Mouse (Mus musculus) heart, embryonic 14.5 days (tissue): ENCODE data around the gene Morf4l1. TPM values are rescaled to one million over a fixed set of nuclear protein-coding genes. Genes with fewer than 3 reads are reported as not detected.

Experiments used
- ATAC-seq: fragments of 200-750 bp; cut with Nextera tagmentation; 2 replicates; pipeline ENCODE4 v1.8.0; 2017; ENCODE audit warnings: low read depth, moderate TSS enrichment; ENCODE audit not compliant: insufficient number of reproducible peaks, insufficient read depth, low FRiP score
- H3K27ac ChIP-seq, 2 experiments: fragments of 200-500 bp in 1 of 2; fragments of 300-500 bp in 1 of 2; sonication (generic) in 1 of 2; replicated peaks in 1 of 2; 2 replicates each; pipeline ENCODE4 v1.5.1; 2012 to 2014; ENCODE audit warnings: low read depth in 2 of 2, low read length in 2 of 2, control low read depth in 1 of 2, mild to moderate bottlenecking in 1 of 2, mixed read lengths in 1 of 2; ENCODE audit not compliant: control insufficient read depth in 1 of 2, insufficient read depth in 1 of 2
- H3K27me3 ChIP-seq: fragments of 300-500 bp; sonication (generic); 2 replicates; pipeline ENCODE4 v1.6.1; 2014; ENCODE audit warnings: mild to moderate bottlenecking, low read length, control low read depth; ENCODE audit not compliant: control insufficient read depth, insufficient read depth
- H3K36me3 ChIP-seq: fragments of 300-500 bp; sonication (generic); 2 replicates; pipeline ENCODE4 v1.6.1; 2014; ENCODE audit warnings: mild to moderate bottlenecking, control low read depth, low read length, mixed read lengths; ENCODE audit not compliant: control insufficient read depth, insufficient read depth
- H3K4me1 ChIP-seq, 2 experiments: fragments of 200-500 bp in 1 of 2; fragments of 300-500 bp in 1 of 2; sonication (generic) in 1 of 2; 2 replicates each; pipeline ENCODE4 v1.6.1; 2012 to 2014; ENCODE audit warnings: low read length in 2 of 2, control low read depth in 1 of 2, mixed read lengths in 1 of 2; ENCODE audit not compliant: control insufficient read depth in 2 of 2, insufficient read depth in 2 of 2
- H3K4me2 ChIP-seq: fragments of 300-500 bp; sonication (generic); 2 replicates; pipeline ENCODE4 v1.6.1; 2014; ENCODE audit warnings: mild to moderate bottlenecking, low read length
- H3K4me3 ChIP-seq, 2 experiments: fragments of 200-500 bp in 1 of 2; fragments of 300-500 bp in 1 of 2; sonication (generic) in 1 of 2; 2 replicates each; pipeline ENCODE4 v1.5.1; 2012 to 2014; ENCODE audit warnings: low read length in 2 of 2, mild to moderate bottlenecking in 2 of 2, control low read depth in 1 of 2, low read depth in 1 of 2, moderate library complexity in 1 of 2; ENCODE audit not compliant: control insufficient read depth in 1 of 2, insufficient read depth in 1 of 2
- H3K9ac ChIP-seq: fragments of 300-500 bp; sonication (generic); 2 replicates; pipeline ENCODE4 v1.6.1; 2014; ENCODE audit warnings: mild to moderate bottlenecking, low read length
- H3K9me3 ChIP-seq: fragments of 300-500 bp; sonication (generic); 2 replicates; pipeline ENCODE4 v1.6.1; 2016; ENCODE audit warnings: low read length, control low read depth; ENCODE audit not compliant: control insufficient read depth
- WGBS: fragments of 180-500 bp; shearing (Covaris S2); extraction: QIAGEN DNeasy Blood & Tissue Kit; methylation state at CpG from one replicate; pipeline ENCODE4 v1.1.7; 2014; 5-methylcytosine and 5-hydroxymethylcytosine counted together
- polyA plus RNA-seq: library from polyadenylated mRNA; unstranded; fragments of >200 nt; fragmentation: Nextera tagmentation; extraction: Ambion mirVana; gene quantifications from 2 replicates; pipeline ENCODE4 v1.2.1, GENCODE M21; 2014

Morf4l1 gene
- polyA plus RNA-seq, 1 experiment from 2014 or later: 344 TPM

DNA sequence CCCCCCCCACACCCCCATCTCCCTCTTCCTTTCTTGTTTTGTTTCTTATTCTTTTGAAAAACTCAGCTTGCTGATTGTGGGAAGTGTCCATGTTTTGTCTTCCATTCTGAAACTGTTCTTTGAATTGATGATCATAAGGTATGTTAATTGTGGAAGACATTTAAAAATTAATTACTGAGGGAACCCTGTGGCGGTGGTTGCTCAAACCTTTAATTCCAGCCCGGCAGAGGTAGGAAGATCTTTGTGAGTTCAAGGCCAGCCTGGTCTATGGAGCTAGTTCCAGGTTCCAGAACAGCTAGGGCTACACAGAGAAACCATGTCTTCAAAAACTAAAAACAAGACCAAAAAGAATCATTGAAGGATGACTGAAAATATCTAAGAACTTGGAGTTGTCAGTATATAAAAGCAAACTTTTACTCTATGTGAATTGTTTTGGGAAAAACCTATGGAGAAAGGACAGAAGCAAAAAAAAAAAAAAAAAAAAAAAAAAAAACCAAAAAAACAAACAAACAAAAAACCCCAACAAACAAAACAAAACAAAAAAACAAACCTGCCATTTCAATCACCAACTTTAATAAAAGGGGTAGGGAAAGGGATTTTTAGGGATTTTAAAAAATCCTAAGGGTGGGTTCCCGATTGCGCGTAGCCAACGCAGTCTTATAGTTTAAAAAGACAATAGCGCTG is 11.0 kb upstream of the Morf4l1 start:
- WGBS: 17% methylated on average over 7 of the region's 7 CpGs

DNA sequence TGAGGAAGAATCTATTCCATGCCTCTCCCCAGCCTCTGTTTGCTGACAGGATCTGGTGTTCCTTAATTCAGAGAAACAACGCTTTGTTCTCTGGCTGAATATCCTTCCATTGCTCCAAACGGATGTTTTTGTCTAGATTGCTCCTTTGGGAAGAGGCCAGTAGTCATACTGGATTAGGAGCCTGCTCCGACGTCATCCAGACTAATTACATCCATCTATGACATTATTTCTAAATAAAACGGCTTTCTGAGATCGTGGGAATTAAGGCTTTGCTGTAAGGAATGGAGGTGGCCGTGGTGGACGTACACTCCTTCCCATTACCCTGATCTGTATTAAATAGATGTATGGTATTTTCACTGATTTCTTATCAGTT is 10.3 kb upstream of the Morf4l1 start:
- Histone ChIP-seq H3K36me3 (no peaks in the 10 kb centered on the region), H3K27ac (no peak overlapping the region; a peak in 2 of 4 replicates), H3K9me3 (no peaks in the 10 kb centered on the region), H3K27me3 (no peaks in the 10 kb centered on the region), H3K4me2 (no peak overlapping the region), H3K4me1 (peaks cover 5 to 16% of the 10 kb centered on the region in 2 experiments; a peak in 3 of 4 replicates), H3K9ac (no peak overlapping the region), H3K4me3 (no peak overlapping the region)
- WGBS: 45% methylated on average over 8 of the region's 8 CpGs
- ATAC-seq: no peak

More for the DNA sequence above, 11.0 kb upstream of the Morf4l1 start:
- H3K9ac ChIP-seq: peak overlapping the region; percentile 59
- H3K4me1 ChIP-seq: peaks cover 5 to 16% of the 10 kb centered on the region in 2 experiments; a peak in 3 of 4 replicates
- H3K27me3 ChIP-seq: no peaks in the 10 kb centered on the region
- H3K36me3 ChIP-seq: no peaks in the 10 kb centered on the region
- peak overlapping the region; percentile 24 to 40; a peak in 3 of 4 replicates for H3K4me3 ChIP-seq
- no peaks in the 10 kb centered on the region for H3K9me3 ChIP-seq
- H3K4me2 ChIP-seq: peak overlapping the region; percentile 65
- H3K27ac ChIP-seq: no peak overlapping the region
- no peak for ATAC-seq

DNA sequence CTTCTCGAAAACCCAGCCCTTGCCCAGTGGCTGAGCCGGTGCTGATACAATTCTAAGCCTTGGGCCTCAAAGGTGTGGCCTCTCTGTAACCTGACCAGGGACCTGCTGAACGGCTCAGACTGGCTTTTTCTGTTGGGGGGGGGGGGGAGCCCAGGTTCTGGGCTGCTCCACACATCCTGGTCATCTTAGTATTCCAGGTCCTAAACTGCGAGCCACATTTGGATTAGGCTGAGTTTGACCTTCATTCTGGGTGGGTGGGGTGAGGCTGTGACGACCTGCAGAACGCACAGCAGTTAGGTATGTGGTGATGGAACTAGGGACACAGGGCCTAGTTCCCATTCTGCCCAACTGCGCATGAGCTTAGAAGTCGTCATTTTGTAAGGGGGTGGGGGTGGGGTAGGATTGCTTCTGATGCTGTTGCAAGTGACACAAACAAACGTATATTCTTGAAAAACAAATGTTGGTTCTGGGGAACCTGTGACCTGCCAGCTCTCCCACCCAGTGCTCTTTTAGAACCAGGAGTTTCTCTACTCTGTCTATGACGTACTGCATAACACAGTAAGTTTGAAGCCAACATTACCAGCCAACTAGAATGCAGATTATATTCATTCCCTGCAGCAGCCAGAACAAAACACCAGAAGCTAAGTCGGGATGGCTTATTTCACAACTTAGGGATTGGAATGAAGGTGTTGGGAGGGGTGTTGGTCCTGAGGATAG is 9.7 kb upstream of the Morf4l1 start:
- H3K4me1 ChIP-seq: peaks cover 5 to 16% of the 10 kb centered on the region in 2 experiments; a peak in 3 of 4 replicates
- H3K4me3 ChIP-seq: no peak overlapping the region
- WGBS: 39% methylated on average over 11 of the region's 11 CpGs
- no peak overlapping the region for H3K9ac ChIP-seq
- H3K27ac ChIP-seq: no peak overlapping the region; a peak in 2 of 4 replicates
- H3K4me2 ChIP-seq: no peak overlapping the region
- H3K9me3 ChIP-seq: no peaks in the 10 kb centered on the region
- no peaks in the 10 kb centered on the region for H3K27me3 ChIP-seq
- ATAC-seq: 0 out of 2 replicates have a peak, but pooled peaks have one; percentile 31
- H3K36me3 ChIP-seq: no peaks in the 10 kb centered on the region

DNA sequence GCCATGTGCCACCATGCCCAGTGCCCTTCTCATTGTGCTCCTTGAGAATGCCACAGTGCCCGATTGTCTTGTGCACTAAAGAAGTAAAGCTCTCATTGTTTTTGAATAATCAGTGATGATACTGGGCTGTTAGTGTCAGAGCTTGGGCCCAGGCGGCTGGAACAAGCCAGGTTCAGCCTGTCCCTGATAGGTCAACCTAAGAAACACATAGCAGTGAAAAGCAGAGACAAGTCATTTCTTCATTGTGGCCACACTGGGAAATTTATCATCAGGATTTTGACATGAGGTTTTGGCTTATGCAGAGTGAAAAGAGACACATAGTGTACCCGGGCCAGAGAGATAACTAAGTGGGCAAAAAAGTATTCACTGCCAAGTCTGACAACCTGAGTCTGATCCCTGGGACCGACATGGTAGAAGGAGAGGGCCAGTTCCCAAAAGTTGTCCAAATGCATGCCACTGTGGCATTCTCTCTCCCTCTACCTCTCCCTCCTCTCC is 7.7 kb upstream of the Morf4l1 start:
- H3K9ac ChIP-seq: no peak overlapping the region
- ATAC-seq: no peak
- 61% methylated on average over 4 of the region's 4 CpGs for WGBS
- no peaks in the 10 kb centered on the region for H3K36me3 ChIP-seq
- no peak overlapping the region for H3K27ac ChIP-seq
- H3K9me3 ChIP-seq: no peaks in the 10 kb centered on the region
- no peak overlapping the region for H3K4me2 ChIP-seq
- 0 out of 2 replicates have a peak, but pooled peaks cover 3% of the 10 kb centered on the region for H3K27me3 ChIP-seq
- peaks cover 3 to 11% of the 10 kb centered on the region in 2 experiments; a peak in 2 of 4 replicates for H3K4me1 ChIP-seq
- no peak overlapping the region for H3K4me3 ChIP-seq

DNA sequence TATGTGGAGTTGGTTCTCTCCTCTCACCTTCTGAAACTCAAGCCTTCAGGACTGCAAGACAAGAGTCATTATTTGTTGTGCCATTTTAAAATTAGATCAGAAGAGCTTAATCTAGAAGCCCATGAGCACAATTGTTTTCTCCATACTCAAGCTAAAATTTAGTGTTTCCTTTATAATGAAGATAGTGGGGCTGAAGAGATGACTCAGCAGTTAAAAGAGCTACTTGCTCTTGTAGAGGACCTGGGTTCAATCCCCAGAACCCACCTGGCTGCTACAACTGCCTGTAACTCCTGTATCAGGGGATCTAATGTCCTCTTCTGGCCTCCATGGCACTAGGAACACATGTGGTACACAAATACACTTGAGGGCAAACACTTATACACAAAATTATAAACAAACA is 2.7 kb upstream of the Morf4l1 start:
- H3K36me3 ChIP-seq: no peaks in the 10 kb centered on the region
- no peak overlapping the region for H3K9ac ChIP-seq
- H3K9me3 ChIP-seq: no peaks in the 10 kb centered on the region
- H3K4me3 ChIP-seq: no peak overlapping the region
- no peak overlapping the region for H3K4me2 ChIP-seq
- no peak for ATAC-seq
- peaks cover 0 to 10% of the 10 kb centered on the region in 2 experiments; a peak in 2 of 4 replicates for H3K4me1 ChIP-seq
- H3K27me3 ChIP-seq: 0 out of 2 replicates have a peak, but pooled peaks cover 3% of the 10 kb centered on the region
- H3K27ac ChIP-seq: no peak overlapping the region

DNA sequence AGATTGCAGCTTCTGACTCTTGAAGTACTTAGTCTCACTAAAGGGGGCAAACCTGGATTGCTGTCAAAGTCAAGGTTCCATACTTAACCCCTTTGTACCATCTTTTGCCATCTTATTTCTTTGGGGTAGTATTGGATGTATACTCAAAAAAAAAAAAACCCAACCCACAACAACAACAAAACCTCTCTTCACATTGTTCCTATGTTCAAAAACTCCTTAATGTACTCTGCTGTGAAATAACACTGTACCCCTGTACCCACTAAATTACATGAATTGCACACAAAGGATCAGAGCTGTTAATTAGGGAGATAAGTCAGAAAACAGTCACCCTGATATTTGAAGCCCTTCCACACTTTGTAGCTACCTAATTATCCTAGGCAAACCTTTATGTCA is 730 bp upstream of the Morf4l1 start:
- Histone ChIP-seq H3K4me2 (peak overlapping the region; percentile 77), H3K27me3 (0 out of 2 replicates have a peak, but pooled peaks cover 3% of the 10 kb centered on the region), H3K4me3 (peak overlapping the region; percentile 38 to 97), H3K9ac (peak overlapping the region; percentile 74), H3K36me3 (no peaks in the 10 kb centered on the region), H3K27ac (no peak overlapping the region), H3K4me1 (peaks cover 0 to 16% of the 10 kb centered on the region in 2 experiments; a peak in 2 of 4 replicates), H3K9me3 (no peaks in the 10 kb centered on the region)
- ATAC-seq: no peak

DNA sequence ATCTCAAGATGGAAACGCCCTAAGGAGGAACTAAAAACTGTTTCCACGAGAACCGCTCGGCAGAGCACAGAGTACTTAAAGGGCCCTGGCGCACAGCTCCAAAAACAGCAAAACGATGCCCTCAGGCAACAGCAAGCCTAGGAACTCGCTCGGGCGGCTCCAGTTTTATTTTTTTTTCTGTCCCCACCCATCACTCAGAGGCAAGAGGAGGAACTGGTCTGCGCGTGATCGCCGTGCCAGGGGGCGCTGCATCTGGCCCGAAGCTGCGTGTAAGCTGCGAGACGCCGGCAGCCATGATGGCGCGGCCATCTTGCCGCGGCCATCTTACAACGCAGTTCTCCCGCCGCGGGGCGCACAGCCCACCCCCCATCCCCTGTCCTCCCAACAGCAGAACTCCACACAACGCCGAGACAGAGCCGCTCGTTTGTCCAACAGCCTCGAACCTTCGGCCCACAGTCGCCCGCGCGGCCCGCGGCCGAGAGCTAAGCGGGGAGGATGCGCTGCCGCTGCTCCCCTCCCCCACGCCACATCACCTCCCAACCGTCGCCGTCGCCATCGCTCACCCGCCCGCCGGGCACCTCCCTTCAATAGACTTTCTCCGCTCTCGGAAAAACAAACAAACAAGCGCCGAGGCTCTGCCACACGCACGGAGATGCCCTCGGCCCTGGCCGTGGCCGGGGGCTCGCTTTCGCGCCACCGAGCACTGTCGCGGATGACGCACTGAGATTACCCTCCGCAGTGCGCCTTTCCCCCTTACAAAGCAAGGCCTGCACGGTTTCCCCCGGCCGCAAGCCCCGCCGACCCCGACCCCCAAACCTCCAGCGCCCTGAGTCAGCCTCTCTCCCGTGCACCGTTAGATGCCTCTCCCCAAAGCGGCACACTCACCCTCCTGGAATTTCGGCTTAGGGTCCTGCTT is 665 bp downstream of the Morf4l1 start:
- H3K27me3 ChIP-seq: 0 out of 2 replicates have a peak, but pooled peaks cover 3% of the 10 kb centered on the region
- peak overlapping the region; percentile 75 for H3K4me2 ChIP-seq
- peaks cover 8% of the 10 kb centered on the region for H3K36me3 ChIP-seq
- peak overlapping the region; percentile 98 for H3K9ac ChIP-seq
- peaks cover 0 to 24% of the 10 kb centered on the region in 2 experiments; a peak in 2 of 4 replicates for H3K4me1 ChIP-seq
- peak overlapping the region; percentile 89 to 97 for H3K4me3 ChIP-seq
- peak overlapping the region; percentile 94 to 100 for H3K27ac ChIP-seq
- ATAC-seq: peak; percentile 77
- WGBS: under 1% methylated on average over 75 of the region's 82 CpGs
- H3K9me3 ChIP-seq: no peaks in the 10 kb centered on the region
